8 mouse cellular contexts compared by ENCODE assay signal in the genomic region with DNA sequence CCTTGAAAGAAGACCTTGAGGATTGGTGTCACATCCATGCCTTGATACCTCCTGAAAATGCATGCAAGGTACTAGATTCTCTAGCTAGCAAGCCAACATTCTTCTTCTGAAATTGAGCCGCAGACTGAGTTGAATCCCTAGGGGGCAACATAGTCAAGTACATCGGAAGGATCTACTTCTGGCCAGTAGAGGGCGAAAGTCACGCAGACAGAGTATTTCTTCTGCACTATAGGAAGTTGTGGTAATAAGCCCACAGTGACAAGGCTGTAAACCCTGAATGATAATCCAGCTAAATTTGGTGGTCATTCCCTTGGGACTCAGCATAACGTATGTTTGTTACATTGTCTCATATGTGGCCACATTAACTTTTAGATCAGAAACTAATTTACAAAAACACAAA. TPM values are rescaled to one million over a fixed set of nuclear protein-coding genes. Genes with fewer than 3 reads are reported as not detected.
DNase-seq lines count a peak whose midpoint lies in the region; ATAC-seq and TF ChIP-seq lines count a peak whose summit lies in the region.

No protein-coding gene starts in this region.

- DNase-seq in gastrocnemius, adult 18-20 months (ENCODE audit: low spot score): peak; percentile 83
- no peak for DNase-seq in gastrocnemius, postnatal 25 days
- DNase-seq in cerebellum, postnatal 25 days: peak; percentile 62 to 83
- peak; percentile 66 to 89 for DNase-seq in frontal cortex, postnatal 36 days (ENCODE audit: low spot score in 2 of 2)
- peak; percentile 73 for DNase-seq in intestine, embryonic 14.5 days (ENCODE audit: low spot score)
- DNase-seq in left cerebral cortex, adult 9 months (ENCODE audit: low spot score in 2 of 2): peak; percentile 52 to 88
- DNase-seq in midbrain, embryonic 10.5 days (ENCODE audit: low spot score): peak; percentile 70

- 2% methylated on average over 5 of the region's 5 CpGs for WGBS in intestine, embryonic 14.5 days
- 7% methylated on average over 5 of the region's 5 CpGs for WGBS in midbrain, embryonic 10.5 days
- 1% methylated on average over 5 of the region's 5 CpGs for WGBS in small intestine, adult 2 months

- H3K27me3 ChIP-seq in intestine, embryonic 14.5 days (replicated peaks; ENCODE audit: control insufficient read depth, insufficient read depth, low read length): no peaks in the 10 kb centered on the region
- H3K27me3 ChIP-seq in midbrain, embryonic 10.5 days (ENCODE audit: low read depth, poor library complexity, severe bottlenecking): no peaks in the 10 kb centered on the region; the same call in 1 of the 2 replicates
- H3K27me3 ChIP-seq in small intestine, adult 2 months (ENCODE audit: control insufficient read depth, insufficient read depth, low read length): no peaks in the 10 kb centered on the region

- no peaks in the 10 kb centered on the region for H3K36me3 ChIP-seq in intestine, embryonic 14.5 days (ENCODE audit: control insufficient read depth, insufficient read depth, low read length)
- no peaks in the 10 kb centered on the region for H3K36me3 ChIP-seq in midbrain, embryonic 10.5 days
- no peaks in the 10 kb centered on the region for H3K36me3 ChIP-seq in small intestine, adult 2 months (ENCODE audit: control insufficient read depth, insufficient read depth, low read length)

- peak; percentile 83 for ATAC-seq in intestine, embryonic 14.5 days (replicated peaks; ENCODE audit: low FRiP score, low TSS enrichment, low read depth)

- H3K9ac ChIP-seq in intestine, embryonic 14.5 days (ENCODE audit: low read length): no peak overlapping the region

- H3K4me1 ChIP-seq in intestine, embryonic 14.5 days (replicated peaks; ENCODE audit: control insufficient read depth, insufficient read depth, low read length): no peaks in the 10 kb centered on the region
- no peaks in the 10 kb centered on the region; the same call in 1 of the 2 replicates for H3K4me1 ChIP-seq in midbrain, embryonic 10.5 days
- peaks cover 41% of the 10 kb centered on the region for H3K4me1 ChIP-seq in small intestine, adult 2 months (ENCODE audit: control insufficient read depth, insufficient read depth, insufficient read length, low read length)

- H3K4me2 ChIP-seq in intestine, embryonic 14.5 days (ENCODE audit: low read length): no peak overlapping the region

- no peak overlapping the region for H3K4me3 ChIP-seq in intestine, embryonic 14.5 days (ENCODE audit: low read depth, low read length)
- no peak overlapping the region for H3K4me3 ChIP-seq in midbrain, embryonic 10.5 days
- no peak overlapping the region for H3K4me3 ChIP-seq in small intestine, adult 2 months (ENCODE audit: low read depth, low read length)

- TF ChIP-seq CTCF in small intestine, adult 2 months (IDR thresholded peaks at IDR 0.05; ENCODE audit: extremely low read depth, insufficient read length, insufficient replicate concordance, low read depth, low read length): no peak

- no peak for TF ChIP-seq POLR2A in small intestine, adult 2 months (IDR thresholded peaks at IDR 0.05; ENCODE audit: low read depth, low read length)

- no peak overlapping the region for H3K27ac ChIP-seq in intestine, embryonic 14.5 days (ENCODE audit: low read depth)
- no peak overlapping the region for H3K27ac ChIP-seq in midbrain, embryonic 10.5 days (replicated peaks)
- peak overlapping the region; percentile 46 for H3K27ac ChIP-seq in small intestine, adult 2 months (ENCODE audit: insufficient read depth, low read depth, low read length)

- no peaks in the 10 kb centered on the region for H3K9me3 ChIP-seq in intestine, embryonic 14.5 days (ENCODE audit: control insufficient read depth, low read length)
- no peaks in the 10 kb centered on the region for H3K9me3 ChIP-seq in midbrain, embryonic 10.5 days (replicated peaks)

RNA-seq across cellular contexts. Expression of a gene that starts 45.3 kb away (rescaled TPM):
- total RNA-seq in gastrocnemius, adult 18-20 months (2021): 10 to 100 TPM; 24.6 to 28.9 TPM
- total RNA-seq in gastrocnemius, postnatal 25 days (2021): 10 to 100 TPM; 21.5 to 22.4 TPM
- 41.5 and 42.7 TPM in 2 replicates for polyA plus RNA-seq in intestine, embryonic 14.5 days (2014; fragmentation: Nextera tagmentation; extraction: Ambion mirVana)
- polyA plus RNA-seq in midbrain, embryonic 10.5 days (2016; fragmentation: Nextera tagmentation; extraction: Ambion mirVana): 14.2 and 15.3 TPM in 2 replicates
- polyA plus RNA-seq in small intestine, adult 2 months (2012; rRNA removed): 28.0 and 66.3 TPM in 2 replicates
